Mouse (Mus musculus) ovary, postnatal 36 days (tissue): Measurements from ENCODE around the gene Tppp.
"Not testable (repeated sequence)": the region's sequence is repeated elsewhere in the genome, so short reads cannot be mapped to it uniquely, and the experiment has no call there.

ENCODE experiments used
- DNase-seq: peaks from one replicate; pipeline ENCODE4 v3.0.0; 2022; ENCODE audit warnings: low spot score, mixed read lengths

The Tppp gene

DNA sequence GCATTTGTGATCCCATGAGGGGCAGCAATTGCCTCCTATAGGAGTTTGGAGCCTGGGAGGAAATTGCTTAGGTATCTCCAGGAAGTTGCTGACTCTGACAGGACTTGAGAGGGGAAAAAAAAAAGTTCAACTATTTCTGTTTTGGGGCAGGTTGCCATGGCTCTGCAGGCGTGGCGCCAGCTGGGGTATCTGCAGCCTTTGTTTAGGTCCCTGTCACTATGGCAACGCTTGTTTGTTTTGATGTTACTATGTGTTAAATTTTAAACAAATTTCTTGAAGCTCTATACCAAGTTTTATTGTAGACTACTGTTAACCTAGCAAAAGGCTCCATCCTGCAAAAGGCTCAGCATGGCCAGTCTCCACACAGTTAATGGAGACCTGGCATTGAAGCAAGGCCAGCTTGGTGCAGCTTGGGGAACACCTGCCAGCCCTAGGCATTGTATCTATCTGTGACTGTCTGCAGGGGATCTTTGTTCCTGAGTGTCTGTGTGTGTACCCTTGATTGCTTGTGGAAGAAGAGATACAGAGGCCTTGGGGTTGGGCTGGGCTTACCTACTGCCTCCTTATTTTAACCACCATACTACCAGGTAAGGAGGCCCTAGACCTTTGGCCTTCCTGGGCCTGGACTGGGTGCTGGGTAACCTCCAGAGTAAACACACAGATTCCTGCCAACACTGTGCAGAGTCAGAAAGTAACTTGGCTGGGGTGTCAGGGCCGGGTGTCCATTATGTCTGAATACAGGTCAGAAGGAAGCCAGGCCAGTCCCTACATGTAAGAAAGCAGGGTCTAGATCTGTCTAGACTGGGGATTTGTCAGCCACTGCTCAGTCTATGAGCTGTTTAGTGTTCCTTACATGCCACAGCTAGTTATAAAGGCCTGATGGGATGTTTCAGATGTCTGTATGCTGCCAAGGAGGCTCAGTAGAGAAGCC, 16.2 kb downstream of the Tppp start:
- DNase-seq: peak; percentile 45

DNA sequence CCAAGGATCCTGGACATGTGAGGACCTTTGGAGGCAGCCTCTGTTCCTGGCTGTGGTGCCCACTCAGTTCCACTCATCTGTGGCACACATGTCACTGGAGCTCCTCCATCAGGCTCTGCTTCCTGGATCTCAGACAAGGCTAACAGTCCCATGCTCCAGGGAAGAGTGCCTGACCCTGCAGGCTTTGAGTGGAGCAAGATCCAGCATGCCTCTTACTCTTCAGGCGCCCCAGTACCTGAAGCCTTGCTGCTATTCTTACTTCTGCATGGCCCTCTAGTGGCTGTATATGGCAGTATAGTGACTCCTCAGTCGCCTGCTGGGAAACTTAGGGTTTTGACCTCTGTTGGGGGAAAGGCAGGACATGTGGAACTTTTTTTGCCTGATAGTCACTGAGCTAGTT, 17.0 kb downstream of the Tppp start:
- DNase-seq: peak; percentile 15

DNA sequence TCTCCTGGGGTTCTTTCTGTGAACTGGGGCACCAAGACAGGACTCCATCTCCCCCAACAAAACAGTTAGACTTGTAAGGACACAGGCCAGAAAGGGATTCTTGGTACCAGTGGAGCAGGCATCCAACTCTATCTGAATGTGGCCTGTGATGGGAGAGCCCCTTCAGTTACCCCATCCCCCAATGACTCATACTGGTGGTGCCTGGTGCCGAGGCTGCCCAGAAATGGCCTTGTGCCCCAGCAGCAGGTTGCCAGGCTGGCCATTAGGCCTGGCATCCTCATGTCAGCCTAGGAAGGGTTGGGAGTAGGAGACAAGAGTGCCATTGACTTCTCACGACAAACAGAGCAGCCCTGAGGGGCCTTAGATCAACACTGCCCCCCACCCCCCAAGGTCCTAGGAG, 18.9 kb downstream of the Tppp start:
- no peak for DNase-seq

DNA sequence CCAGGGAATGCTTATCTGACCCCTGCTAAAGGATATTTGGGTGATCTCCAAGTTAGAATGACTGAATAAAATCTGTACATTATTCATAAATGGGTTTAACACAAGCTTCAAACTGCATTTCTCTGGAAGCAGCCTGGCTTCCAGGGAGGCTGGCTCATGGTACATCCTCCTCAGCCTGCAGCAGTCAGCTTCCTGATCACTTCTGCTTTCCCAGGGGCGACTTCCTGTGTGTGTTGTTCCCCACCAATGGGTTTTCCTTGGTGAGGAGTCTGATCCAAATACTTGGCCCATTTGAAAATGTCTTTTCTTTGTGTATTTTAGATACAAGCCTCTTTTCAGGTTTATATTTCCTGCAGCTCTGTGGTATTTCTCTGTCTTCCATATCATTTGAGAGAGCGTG, 19.8 kb downstream of the Tppp start:
- no peak for DNase-seq

DNA sequence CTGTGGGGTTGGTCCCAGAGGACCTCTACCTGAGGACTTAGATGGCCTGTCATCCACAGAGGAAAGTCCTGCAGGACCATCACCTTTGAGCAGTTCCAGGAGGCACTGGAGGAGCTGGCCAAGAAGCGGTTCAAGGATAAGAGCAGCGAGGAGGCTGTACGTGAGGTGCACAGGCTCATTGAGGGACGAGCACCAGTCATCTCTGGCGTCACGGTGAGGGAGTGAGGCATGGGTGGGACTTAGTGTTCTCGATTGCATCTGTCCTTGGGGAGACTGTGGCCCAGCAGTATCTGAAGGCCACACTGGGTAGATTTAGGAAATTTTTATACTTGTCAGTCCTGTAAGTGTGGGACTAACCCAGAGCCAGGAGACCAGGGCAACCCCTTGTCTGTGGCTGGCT, 21.5 kb downstream of the Tppp start:
- DNase-seq: no peak

DNA sequence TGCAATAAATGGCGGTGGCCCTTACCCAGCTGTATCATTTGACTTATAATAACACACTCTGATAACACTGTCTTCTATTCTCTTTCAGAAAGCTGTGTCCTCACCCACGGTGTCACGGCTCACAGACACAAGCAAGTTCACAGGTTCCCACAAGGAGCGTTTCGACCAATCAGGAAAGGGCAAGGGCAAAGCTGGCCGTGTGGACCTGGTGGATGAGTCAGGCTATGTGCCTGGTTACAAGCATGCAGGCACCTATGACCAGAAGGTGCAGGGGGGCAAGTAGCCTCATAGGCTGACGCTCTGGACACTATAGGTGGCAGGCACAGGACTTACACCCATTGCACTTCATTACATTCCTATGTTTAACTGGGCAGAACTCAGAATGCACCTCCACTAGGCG, 21.9 kb downstream of the Tppp start:
- no peak for DNase-seq

DNA sequence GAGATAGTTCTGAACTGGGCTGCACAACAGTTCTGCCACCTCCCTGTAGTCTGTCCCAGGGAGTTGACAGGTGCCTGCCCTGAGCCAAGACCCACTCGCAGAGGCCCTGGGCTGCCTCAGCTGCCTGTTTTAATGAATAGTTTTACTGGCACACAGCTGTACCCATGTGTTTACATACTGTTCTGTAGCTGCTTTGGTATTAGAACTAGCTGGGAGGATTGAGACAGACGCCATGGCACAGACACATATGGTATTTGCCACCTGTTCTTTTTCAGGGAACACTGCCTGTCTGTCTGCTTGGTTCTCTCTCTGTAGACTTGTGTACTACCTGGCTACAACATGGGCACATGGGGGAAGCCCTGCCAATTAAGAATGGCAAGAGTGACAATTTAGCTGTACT, 25.5 kb downstream of the Tppp start:
- no peak for DNase-seq

DNA sequence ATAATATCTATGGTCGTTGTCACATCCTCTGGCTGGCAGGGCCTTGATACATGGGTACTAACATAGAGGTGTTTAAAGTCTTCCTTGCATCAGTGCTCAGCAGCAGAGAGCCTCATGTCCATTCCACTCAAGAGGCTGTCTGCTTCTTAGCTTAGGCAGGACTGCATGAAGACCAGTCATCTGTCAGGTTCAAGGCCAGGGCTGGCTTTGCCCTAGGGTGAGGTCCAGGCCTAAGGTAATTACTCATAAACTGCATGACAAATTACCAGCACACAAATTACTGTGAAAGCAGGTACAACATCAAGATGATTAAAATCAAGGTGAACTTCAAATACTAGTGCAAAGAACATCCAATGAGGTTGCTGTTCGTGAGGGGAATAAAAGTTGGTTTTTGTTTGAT, 26.6 kb downstream of the Tppp start:
- no peak for DNase-seq

DNA sequence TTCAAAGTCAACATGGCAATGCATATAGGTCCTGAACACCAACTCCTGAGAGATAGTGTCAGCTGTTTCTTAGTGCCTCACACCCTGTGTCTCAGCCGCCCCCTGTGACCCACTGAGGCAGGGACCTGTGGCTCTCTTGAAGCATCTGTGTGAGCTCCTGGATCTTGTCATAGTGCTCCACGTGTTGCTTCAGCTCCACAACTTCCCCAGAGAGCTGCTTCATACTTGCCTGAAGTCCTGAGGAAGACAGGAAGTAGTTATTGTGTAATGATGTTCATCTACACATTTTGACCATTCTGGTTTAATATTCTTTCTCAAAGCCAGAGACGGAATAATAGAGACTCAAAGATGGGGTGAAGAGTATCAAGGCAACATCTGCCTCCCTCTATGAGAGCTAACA, 30.7 kb downstream of the Tppp start:
- no peak for DNase-seq

DNA sequence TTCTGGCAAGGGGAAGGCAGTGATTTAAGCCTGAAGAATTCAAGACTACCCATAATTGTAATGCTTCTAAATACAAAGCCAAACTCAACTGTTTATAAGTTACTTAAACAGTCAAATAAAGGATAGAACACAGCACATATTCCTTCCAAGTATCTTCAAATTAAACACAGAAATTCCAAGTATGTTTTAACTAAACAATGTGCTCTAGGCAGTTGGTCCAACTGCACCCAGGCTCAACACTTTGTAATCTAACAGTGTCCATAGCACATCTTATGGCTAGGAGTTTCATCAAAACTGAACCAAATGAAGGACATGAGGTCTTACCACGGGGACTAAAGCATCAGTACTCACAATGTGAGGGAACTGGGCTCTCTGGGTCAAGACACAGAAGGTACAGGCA, 47.0 kb downstream of the Tppp start:
- DNase-seq: no peak

DNA sequence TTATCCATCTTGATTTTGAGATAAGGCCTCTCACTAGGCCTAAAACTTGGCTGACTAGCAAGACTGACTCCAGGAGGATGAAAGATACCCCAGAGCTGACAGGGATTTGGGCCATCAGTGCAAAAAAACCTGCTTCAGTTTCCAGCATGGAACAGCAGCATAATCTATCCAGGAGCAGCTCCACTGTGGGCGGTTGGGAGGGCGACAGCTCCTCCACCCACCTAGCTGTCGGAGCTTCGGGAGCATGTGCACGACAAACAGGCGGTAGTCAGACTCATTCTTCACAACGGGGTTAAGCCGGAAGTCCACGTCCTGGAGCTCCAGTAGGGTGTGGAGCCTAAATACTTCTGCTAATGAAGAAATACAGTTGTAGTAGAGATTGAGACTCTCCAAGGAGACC, 48.9 kb downstream of the Tppp start:
- DNase-seq: no peak

DNA sequence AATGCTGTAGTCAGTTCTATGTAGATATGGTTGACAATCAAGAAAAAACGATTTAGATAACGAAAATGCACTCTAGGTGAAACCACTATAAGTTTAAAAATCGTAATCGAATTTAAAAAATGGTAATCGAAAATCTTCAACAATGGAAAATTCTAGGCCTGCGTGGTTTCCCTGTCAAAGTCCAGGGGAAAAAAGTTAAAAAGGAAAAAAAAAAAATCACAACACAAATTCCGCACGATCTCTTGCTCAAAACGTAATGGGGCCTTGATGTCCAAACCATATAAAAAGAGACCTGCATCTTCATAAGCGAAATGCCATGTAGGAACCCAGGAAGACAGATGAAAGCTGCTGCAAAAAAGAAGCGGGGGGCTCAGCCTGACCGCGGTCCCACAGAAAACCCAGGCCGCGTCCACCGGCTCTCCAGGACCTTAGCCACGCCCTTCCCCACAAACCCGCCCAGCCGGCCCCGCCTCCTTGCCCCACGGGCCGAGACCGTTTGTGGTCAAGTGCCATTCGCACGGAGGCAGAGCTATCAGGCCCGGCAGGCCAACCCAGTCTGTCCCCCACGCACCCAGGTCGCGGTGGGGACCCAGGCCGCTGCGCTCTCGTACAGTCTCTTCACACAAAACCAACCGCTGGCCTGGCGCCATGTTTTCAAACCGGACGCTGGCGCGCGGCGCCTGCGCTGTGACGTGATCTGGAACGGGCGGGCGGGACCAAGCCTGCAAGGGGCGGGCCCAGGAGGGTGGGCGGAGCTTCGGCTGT, 52.6 kb downstream of the Tppp start, which contains the start of gene Cep72:
Gene Cep72 (minus strand): TSS at position 687 of the 765 bp plus-strand sequence.
- peak; percentile 93 for DNase-seq

DNA sequence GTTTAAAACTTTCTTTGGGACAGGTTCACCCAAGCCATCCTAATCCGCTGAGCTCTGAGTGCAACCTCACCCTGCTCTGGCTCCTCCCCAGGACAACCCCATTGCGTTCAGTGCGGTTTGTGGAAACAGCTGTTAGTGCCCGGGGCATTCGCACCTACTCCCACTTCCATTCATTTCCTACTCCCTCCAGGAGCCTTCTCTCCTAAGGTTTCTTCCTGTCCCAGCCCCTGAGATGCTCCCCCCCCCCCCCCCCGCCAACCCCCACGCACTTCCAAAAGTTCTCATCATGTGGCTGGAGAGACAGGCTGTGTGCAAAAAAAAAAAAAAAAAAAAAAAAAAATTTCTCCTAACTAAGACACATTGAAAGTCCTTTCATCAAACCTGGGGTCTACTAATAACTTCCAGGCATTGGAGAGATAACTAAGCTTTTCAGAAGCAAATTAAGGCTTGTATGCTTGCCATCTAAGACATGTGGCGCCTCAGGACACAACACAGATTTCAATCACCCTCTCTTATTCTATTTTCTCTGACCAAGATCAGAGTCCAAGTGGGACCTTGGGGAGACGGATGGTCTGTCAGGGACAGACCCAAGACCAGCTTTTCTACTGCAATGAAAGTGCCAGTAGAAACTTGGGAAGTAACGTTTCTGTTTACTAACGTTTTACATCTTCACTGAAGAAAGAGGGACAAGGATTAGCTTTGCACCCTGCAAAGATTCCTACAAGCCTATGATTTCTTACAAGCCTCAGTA, 53.3 kb downstream of the Tppp start:
- no peak for DNase-seq

DNA sequence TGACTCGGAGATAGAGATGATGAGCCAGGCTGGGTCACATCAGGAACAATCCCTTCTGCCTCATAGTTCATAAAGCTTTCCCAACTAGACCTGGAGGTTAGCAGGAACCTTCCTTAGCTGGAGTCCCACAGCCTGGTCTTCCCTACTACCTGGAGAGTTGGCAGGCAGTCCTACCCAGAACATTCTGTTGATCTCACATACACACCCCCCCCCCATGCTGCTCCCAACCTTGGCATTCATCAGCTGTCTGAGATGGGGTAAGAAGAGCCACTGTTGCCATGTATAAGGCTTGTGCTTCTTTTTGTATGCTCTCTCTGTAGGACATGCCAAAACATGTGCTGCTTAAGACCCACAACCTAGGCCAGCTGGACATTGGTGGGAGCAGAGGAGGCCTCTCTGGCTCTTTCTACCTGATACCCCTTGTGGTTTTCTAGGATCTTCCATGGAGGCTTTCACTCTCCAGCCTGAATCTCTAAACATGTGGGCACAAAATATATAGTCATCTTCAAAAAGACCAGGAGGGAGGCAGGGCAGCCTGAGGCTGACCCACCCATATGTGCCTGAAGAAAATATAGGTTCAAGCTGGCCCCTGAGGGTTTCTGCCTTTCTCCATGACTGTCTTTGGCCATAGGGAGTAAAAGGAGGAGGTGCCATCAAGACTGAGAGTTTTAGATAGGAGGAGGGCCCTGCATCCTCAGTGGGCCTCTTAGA, 54.3 kb downstream of the Tppp start:
- no peak for DNase-seq

DNA sequence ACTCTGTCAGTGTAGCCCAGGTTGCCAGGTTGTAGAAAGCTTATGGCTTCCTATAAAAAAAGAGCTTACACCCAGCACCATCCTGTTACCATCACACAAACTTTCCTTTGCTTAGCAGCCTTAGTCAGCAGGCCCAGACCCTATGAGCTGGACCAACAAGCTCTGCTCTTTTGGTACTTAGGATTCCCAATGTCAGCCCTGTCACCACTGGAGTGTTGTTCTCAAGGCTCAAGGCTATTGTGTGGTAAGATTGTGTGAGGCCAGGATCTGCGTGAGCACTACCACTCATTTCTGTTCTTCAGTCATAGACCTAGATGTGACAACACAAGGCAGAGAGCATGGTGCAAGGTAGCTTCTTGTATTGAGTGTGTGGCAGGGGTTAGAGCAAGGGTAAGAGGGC, 57.4 kb downstream of the Tppp start:
- no peak for DNase-seq

DNA sequence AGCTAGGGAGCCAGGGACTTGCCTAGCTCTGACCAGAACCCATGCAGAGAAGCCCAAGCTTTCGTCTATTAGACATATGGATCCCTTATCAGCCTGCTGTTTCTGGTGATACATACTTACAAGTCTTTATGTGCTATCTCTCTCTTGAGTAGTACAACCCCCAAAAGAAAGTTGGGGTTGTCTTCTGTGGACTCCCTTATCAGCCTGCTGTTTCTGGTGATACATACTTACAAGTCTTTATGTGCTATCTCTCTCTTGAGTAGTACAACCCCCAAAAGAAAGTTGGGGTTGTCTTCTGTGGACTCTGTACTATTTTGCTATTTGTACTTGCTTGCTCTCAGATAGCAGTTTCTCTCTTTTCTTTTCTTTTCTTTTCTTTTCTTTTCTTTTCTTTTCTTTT, 62.0 kb downstream of the Tppp start:
- DNase-seq: not testable (repeated sequence)

DNA sequence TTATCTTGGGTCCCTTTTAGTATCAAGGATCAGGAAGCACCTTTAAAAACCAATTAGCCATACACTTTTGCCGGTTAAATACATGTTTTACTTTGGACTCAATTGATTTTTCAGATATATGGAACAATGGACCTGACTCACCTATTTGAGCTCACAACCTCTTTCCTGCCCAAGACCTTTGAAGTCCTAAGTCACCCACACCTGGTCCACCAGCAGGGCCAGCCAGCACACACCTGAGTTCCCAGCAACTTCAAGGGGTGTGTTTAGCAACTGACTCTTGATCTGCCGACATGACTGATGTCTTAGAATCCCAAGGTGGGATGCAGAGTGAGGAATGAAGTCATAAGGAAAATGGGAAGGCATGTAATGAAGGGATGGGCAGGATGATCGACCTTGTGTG, 62.5 kb downstream of the Tppp start:
- DNase-seq: no peak

DNA sequence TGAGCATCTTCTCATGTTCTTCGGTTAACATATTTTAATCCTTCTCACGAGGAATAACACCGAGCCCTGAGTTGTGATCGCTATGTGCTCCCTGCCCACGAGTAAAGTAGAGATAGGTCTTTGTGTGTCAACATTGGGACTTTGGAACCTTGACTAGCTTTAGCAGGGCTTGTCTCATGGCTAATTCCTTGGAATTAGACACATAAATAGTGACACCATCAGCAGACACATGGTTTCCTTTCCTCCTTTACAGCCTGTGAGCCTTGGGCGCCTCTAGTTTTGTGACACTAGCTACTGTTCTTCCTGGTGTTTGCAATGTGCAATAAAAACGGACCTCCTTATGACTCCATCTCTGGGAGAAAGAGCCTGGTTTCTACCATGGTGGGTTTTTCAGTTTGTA, 64.2 kb downstream of the Tppp start:
- DNase-seq: no peak
